Mouse (Mus musculus) spleen, adult 18-20 months (tissue): Measurements from ENCODE around the gene Ccnd3.

ENCODE experiments used
- DNase-seq, 2 experiments: peaks; one replicate each; pipeline ENCODE4 v3.0.0; 2022; ENCODE audit warnings: mixed read lengths in 2 of 2

Ccnd3 gene

GRCm38 (mm10) chr17:47626031-47626430, 121.2 kb downstream of the Ccnd3 start:
- no peak for DNase-seq

GRCm38 (mm10) chr17:47627791-47628190, 122.9 kb downstream of the Ccnd3 start:
- no peak for DNase-seq

- DNase-seq: peak; percentile 86 to 94
Measured at GRCm38 (mm10) chr17:47628851-47629676, 124.2 kb downstream of the Ccnd3 start.

GRCm38 (mm10) chr17:47629717-47630677, 125.1 kb downstream of the Ccnd3 start:
- DNase-seq: peak in 1 of 2 experiments; percentile 19

- DNase-seq: no peak
Measured at GRCm38 (mm10) chr17:47630678-47631065, 125.8 kb downstream of the Ccnd3 start, which contains the start of gene Usp49. Gene Usp49 (plus strand): TSS chr17:47630690.

- no peak for DNase-seq
Measured at GRCm38 (mm10) chr17:47632181-47632840, 127.5 kb downstream of the Ccnd3 start.

- DNase-seq: no peak
Measured at GRCm38 (mm10) chr17:47633999-47634770, 129.3 kb downstream of the Ccnd3 start.

- no peak for DNase-seq
Measured at GRCm38 (mm10) chr17:47642992-47643391, 138.1 kb downstream of the Ccnd3 start.

- DNase-seq: peak in 1 of 2 experiments; percentile 48
Measured at GRCm38 (mm10) chr17:47646683-47647082, 141.8 kb downstream of the Ccnd3 start.

- DNase-seq: no peak
Measured at GRCm38 (mm10) chr17:47648966-47649365, 144.1 kb downstream of the Ccnd3 start.
